Mouse (Mus musculus): Measurements from ENCODE around the gene Amotl1. TPM values are rescaled to one million over a fixed set of nuclear protein-coding genes. Genes with fewer than 3 reads are reported as not detected.
"Not testable (repeated sequence)": the region's sequence is repeated elsewhere in the genome, so short reads cannot be mapped to it uniquely, and the experiment has no call there.

Amotl1 gene
- total RNA-seq, 2 experiments from 2014 or later: 0.53 TPM; not detected in 1

DNA sequence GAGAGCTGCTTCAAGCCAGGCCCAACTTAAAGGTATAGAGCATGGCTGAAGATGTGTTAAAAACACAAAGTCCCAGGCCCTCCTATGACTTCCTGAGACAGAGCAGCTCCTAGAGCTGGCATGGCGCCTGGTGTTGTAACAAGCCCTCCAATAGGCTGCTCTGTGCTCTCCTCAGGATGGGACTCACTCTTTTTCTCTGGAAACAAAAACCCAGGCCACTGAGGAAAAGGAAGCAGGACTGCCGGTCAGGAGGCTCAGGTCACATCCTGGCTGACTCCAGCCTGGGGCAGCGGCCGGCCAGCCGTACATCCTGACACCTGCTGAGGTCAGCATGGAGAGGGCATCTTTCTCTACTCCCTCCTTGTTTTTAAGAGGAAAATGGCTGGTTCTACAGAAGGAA lies 36.3 kb downstream of the Amotl1 start:
- ATAC-seq (replicated peaks; ENCODE audit: low FRiP score, poor library complexity, severe bottlenecking): no peak

DNA sequence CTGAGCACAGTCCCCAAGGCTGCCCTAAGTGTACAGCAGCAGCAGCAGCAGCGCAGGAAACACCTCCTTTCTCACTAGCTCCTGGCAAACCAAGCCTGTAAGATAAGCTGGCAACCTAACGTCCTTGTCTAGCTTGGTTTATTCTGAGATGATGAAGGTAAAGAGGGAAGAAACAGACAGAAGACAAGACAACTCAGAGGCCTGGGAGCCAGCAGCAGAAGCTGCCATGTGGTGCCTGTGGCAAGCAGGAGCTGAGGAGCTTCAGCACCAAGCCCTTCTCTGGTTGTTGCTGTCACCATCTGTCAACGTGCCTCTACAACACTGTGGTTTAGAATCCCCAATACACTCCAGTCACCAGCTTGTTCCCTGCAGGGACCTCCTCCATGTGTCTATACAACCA lies 37.4 kb downstream of the Amotl1 start:
- ATAC-seq (replicated peaks; ENCODE audit: low FRiP score, poor library complexity, severe bottlenecking): no peak

DNA sequence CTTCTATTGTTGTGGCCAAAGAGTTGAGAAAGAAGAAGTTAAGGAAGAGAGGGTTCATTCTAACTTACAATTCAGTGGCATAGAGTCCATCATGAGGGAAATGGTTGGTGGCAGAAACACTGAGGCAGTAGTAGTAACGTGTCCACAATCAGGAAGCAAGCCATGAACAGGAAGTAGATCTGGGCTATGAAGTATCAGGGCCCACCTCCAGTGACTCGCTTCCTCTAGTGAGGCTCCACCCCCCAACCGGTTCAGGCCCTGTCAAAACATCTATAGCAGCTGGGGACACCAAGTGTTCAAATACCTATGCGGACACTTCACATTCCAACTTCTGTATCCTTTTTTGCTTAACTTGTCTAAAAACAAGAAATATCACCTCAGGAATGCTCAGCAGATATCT lies 38.9 kb downstream of the Amotl1 start:
- no peak for ATAC-seq (replicated peaks; ENCODE audit: low FRiP score, poor library complexity, severe bottlenecking)

DNA sequence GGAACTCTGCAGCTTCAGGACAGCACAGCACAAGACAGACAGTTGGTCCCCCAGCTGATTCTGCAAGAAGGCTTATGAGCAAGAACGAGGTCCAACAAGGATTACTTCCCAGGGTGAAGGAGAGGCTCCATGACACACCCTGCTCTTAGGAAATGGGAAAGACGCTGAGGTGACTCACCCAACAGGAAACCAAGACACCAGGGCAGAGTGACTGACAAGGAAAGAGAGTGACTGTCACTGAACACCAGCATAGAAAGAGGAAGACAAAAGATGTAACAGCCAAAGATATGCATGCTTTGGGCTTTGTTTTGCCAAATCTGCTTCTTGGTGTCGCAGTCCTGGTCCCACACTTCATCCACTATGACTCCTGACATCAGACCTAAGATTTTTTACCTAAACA lies 40.5 kb downstream of the Amotl1 start:
- no peak for ATAC-seq (replicated peaks; ENCODE audit: low FRiP score, poor library complexity, severe bottlenecking)

GRCm38 (mm10) chr9:14603475-14603874 lies 41.4 kb downstream of the Amotl1 start:
- no peak for ATAC-seq (replicated peaks; ENCODE audit: low FRiP score, poor library complexity, severe bottlenecking)

DNA sequence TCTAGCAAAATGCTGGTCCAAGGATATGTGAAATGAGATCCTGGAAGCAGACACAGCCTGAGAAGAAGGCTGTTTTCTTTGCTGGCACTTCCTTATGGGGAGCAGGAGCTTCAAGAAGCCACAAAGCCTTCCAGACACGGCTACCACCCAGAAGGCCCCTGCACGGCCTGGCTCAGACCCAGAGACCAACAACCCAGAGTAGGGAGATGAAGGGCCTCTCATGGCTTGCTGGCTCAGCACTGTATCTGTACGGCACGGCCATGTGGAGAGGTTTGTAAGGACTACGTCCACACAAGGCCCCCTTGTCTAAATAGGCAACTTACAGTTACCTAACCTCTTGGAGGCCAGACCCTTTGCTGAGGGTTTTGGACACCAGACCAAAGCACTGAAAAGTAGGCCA lies 45.1 kb downstream of the Amotl1 start:
- no peak for ATAC-seq (replicated peaks; ENCODE audit: low FRiP score, poor library complexity, severe bottlenecking)

DNA sequence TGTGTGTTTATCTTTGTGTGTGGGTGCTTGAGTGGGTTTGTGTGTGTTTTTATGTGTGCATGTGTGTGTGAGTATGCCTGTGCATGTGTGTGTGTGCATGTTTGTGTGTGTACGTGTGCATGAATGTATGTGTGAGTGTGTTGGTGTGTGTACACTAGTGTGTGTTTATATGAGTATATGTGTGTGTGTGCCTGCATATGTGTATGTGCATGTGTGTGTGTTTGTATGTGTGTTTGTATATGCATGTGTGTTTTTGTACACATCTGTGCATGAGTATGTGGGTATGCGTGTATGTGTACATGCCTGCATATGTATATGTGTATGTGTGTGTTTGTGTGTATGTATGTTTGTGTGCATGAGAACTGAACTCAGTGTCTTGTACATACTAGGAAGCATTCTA lies 46.7 kb downstream of the Amotl1 start:
- ATAC-seq (replicated peaks; ENCODE audit: low FRiP score, poor library complexity, severe bottlenecking): no peak

- no peak for ATAC-seq (replicated peaks; ENCODE audit: low FRiP score, poor library complexity, severe bottlenecking)
These were observed 47.4 kb downstream of the Amotl1 start for GRCm38 (mm10) chr9:14597429-14597828.

- ATAC-seq (replicated peaks; ENCODE audit: low FRiP score, poor library complexity, severe bottlenecking): no peak
These were observed 48.0 kb downstream of the Amotl1 start for GRCm38 (mm10) chr9:14596858-14597257.

GRCm38 (mm10) chr9:14596427-14596826 lies 48.4 kb downstream of the Amotl1 start:
- ATAC-seq (replicated peaks; ENCODE audit: low FRiP score, poor library complexity, severe bottlenecking): no peak

DNA sequence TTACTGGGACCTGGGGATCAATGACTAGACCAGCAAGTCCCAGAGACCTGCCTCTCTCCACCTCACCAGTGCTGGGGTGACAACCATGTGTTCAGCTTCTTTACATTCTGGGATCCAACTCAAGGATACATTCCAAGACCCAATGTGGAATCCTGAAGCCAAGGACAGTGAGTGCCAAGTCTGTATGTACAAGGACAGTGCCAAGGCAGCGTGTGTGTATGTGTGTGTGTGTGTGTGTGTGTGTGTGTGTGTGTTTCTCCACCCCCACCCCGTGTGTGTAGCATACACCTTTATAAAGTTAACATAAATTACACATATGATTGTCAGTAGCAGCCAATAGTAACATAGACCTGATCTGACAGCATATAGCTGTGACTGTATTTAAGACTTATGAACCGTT lies 49.0 kb downstream of the Amotl1 start:
- ATAC-seq (replicated peaks; ENCODE audit: low FRiP score, poor library complexity, severe bottlenecking): no peak

DNA sequence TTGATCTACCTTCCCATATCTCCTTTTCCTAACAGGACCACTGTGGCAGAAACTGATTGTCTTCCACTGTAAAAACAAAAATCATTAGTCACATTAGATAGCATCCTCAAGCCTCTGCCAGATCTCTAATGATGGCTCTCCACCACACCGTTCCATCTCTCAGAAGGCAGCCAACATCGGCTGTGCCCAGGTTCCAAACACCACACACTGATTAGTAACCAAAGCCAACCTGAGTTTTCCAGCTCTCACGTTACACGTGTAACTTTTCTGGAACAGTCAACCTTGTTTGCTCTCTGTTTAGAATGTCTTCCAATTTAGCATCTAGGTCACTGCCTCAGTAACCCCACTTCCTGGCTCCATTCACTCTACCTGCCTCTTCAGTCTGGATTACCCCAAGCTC lies 51.0 kb downstream of the Amotl1 start:
- no peak for ATAC-seq (replicated peaks; ENCODE audit: low FRiP score, poor library complexity, severe bottlenecking)

GRCm38 (mm10) chr9:14590666-14591065 lies 54.2 kb downstream of the Amotl1 start:
- no peak for ATAC-seq (replicated peaks; ENCODE audit: low FRiP score, poor library complexity, severe bottlenecking)

DNA sequence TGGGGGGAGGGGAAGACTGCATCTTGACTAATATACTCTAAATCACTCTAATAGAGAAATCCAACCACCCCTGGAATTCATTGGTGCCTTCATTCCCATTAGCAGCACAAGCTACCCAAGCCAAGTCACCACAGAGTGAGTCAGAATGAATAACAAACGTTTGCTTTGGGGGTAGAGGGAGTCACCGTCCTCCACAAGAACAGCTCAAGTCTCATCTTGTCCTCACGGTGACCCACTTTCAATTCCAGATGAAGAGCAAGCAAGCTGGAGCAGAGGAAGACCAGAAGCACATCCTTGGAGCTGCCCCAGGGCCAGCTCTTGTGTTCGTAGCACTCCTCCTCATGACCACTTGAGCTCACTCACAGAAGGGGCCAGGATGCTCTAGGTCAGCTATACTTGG lies 56.2 kb downstream of the Amotl1 start:
- ATAC-seq (replicated peaks; ENCODE audit: low FRiP score, poor library complexity, severe bottlenecking): no peak

GRCm38 (mm10) chr9:14585702-14586101 lies 59.2 kb downstream of the Amotl1 start:
- no peak for ATAC-seq (replicated peaks; ENCODE audit: low FRiP score, poor library complexity, severe bottlenecking)

- no peak for ATAC-seq (replicated peaks; ENCODE audit: low FRiP score, poor library complexity, severe bottlenecking)
These were observed 65.9 kb downstream of the Amotl1 start for GRCm38 (mm10) chr9:14578960-14579359.

DNA sequence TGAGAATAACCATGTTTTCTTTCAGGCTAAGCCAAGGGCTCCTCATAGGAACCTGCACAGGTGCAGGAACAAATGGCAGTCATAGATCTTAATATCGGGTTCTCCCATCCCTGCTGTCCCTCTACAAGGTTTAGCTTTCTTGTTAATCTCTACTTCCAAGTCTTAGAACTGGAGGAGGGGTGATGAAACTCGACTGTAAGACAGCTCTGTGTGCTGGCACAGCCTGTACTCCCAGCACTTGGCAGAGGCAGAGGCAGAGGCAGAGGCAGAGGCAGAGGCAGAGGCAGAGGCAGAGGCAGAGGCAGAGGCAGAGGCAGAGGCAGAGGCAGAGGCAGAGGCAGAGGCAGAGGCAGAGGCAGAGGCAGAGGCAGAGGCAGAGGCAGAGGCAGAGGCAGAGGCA lies 68.5 kb downstream of the Amotl1 start:
- ATAC-seq (replicated peaks; ENCODE audit: low FRiP score, poor library complexity, severe bottlenecking): not testable (repeated sequence)

- no peak for ATAC-seq (replicated peaks; ENCODE audit: low FRiP score, poor library complexity, severe bottlenecking)
These were observed 70.0 kb downstream of the Amotl1 start for GRCm38 (mm10) chr9:14574760-14575399.

DNA sequence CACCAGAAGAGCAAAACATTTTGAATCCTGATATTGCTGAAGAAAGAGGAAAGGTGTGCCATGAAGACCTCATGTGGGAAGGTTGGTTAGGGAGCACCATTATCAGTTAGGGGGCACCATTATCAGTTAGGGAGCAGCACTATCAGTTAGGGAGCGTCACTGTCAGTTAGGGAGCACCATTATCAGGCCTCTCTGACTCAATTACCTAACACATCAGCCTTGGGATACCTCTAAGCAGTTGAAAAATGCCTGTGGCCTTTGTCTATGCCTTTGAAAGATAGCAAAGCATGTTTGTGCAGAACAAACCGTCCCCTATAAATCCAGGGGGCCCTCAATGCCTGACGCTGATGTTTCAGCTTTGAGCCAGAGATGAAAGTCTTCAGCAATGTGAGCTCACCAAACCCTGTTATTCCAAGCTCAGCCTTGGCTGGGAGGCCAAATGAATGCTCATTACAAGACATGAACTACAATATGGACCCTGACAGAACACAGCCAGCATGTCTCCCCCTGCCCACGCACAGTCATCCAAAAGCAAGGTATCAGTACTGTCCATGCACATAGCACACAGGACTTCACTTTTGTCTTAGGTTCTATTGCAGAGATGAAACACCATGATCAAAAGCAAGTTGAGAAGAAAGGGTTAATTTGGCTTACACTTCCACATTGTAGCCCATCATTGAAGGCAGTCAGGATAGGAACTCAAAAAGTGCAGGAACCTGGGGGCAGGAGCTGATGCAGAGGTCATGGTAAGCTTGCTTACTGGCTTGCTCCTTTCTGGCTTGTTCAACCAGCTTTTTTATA lies 75.5 kb downstream of the Amotl1 start:
- no peak for ATAC-seq (replicated peaks; ENCODE audit: low FRiP score, poor library complexity, severe bottlenecking)

- ATAC-seq (replicated peaks; ENCODE audit: low FRiP score, poor library complexity, severe bottlenecking): no peak
These were observed 76.4 kb downstream of the Amotl1 start for GRCm38 (mm10) chr9:14568487-14568886.

- ATAC-seq (replicated peaks; ENCODE audit: low FRiP score, poor library complexity, severe bottlenecking): no peak
These were observed 80.4 kb downstream of the Amotl1 start for GRCm38 (mm10) chr9:14564486-14564885.

GRCm38 (mm10) chr9:14563351-14563750 lies 81.5 kb downstream of the Amotl1 start:
- ATAC-seq (replicated peaks; ENCODE audit: low FRiP score, poor library complexity, severe bottlenecking): no peak

All from erythroid progenitor cell, adult 5-6 weeks (primary cell).